Mouse (Mus musculus): ENCODE measurements around the gene Crtac1.

Crtac1 gene

DNA sequence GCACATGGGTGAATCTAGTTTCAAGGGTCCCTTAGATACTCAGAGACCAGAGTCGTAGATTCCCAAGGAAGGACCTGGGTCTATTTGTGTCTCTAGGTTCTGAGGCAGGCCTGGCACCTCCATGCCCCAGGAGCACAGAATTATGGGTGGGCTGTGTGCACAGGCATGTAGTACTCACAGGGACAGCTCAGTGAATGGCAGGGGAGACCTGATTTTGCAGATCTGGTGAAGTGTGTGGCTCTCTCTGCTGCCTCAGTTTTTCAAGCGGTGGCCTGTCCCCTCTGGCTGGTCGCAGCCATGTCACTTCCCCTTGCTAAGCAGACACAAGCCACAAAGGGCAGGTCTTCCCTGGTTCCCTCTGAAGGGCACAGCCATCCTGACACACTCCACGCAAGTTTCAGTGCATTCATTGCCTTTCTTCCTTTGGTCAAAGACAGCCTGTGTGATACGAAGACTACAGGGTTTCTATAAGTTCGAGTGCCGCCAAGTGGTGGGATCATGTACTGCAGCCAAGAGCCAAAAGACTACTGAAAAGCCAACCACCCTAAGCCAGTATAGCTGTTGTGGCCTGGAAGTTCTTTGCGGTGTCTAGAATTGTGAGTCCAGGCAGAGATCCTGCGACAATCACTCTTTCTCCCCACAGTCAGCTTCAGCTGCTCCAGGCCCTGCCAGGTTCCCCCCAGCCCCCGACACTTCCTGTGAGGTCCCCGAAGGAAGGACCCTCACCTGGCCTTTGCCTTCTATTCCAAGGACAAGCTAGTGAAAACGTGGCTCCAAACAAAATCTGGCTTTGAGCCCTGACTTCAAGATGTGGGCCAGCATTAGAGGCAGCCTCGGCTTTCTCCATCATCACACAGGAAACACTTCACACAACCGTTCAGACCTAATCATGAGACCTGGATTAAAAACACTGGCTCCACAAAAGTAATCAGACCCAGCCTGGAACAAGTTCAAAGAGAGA, 159.3 kb downstream of the Crtac1 start:
- peak; percentile 84 for DNase-seq

DNA sequence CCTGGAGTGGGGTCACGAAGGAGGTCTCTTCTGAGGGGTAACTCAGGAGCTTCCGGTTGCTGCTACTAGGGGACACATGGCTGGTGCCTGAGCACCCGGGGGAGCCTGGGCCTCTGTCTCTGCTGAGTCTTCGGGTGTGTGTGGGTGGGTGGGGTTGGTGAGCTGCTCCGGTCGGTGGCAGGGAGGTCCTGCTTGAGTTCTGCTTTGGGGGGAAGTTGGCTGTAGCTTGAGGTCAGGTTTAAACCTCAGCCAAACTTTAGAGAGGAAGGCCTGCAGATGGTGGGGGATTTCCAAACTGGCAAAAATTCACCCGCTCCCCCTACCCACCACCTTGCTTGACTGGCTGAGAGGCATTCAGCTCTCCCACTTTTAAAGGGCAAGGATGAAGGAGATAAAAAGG, 160.4 kb downstream of the Crtac1 start:
- DNase-seq, result no peak

DNA sequence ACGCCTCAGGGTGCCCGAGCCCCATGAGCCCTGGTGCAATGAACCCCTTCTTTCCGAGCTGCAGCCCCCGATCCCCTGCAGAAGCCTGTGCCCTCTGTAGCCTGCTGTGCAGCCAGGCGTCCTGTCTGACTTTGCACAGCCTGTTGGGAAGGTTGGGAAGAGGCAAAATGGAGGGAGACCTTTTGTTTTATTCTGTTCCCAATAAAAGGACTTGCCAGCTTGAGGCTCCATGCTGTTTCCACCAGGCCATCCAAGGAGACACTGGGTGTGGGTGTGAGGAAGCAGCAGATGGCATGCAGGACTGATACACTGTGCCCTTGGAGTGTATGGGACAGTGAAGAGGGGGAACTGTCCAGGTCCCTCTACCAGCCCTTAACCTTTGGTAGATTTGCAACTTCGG, 161.5 kb downstream of the Crtac1 start:
- no peak for DNase-seq

DNA sequence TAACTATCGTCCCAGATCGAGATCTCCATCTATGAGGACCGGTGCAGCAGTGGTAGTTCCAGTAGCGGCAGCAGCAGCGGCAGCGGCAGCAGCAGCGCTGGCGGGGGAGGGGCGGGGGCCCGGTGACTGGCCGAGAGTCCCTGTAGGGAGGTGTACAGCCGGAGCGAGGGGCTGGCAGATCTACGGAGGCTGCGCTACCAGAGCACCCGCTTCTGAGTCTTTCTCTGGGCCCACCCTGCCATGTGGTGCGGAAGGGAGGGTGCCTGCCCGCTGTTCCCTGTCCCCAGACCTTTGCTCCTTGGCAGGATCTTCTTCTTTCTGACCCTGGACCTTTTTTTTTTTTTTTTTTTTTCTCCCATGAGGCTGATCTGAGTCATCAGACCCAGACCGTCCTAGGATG, 163.2 kb downstream of the Crtac1 start:
- peak; percentile 61 for DNase-seq

DNA sequence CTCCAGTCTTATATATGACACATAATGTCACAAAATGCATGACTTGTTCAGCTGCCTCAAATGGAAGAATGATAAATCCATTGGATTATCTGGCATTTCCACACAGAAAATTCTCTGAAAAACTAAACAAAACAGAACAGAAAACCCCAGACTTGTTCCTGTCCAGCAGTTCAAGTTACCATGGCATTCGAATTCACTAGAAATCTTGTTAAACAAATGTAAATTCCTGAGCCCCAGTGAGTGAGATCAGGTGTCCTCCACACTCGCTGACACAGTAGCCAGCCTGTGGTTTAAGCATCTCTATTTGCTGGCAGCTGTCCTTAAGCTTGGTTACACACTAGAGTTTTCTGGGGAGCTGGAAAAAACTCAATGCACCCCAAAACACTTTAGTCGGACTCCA, 168.1 kb downstream of the Crtac1 start:
- no peak for DNase-seq

DNA sequence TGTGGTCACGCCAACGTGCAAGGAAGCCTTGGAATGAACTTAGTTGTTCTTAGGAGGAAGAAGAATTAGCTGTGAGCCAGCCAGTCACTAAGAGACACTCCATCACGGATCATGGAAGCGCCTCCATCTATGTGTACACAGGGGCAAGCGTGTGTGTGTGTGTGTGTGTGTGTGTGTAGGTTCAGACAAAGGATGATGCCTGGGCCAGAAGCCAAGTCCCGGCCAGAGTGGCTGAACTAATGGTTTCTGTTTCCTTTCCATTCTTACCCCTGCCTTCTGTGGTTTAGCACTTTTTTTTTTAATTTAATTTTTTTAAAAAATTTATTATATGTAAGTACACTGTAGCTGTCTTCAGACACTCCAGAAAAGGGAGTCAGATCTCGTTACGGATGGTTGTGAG, 171.1 kb downstream of the Crtac1 start:
- no peak for DNase-seq

DNA sequence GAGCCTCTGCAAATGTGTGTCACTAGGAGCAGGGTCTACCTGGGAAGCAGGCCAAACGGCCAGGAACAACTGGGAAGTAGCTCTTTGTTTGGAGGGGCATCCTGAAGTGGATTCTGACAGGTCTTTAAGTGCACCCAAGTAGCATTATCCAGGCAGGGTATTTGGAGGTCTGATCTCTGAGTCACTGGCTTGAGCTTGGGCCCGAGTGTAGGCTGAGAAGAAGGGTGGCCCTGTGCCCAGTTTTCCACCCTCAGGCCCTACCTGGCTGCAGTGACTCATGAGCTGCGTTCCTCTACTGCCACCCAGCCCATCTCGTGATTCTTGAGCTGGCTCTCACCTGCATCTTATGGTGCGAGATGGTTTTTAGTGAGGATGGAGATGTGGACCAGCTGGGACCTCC, 173.0 kb downstream of the Crtac1 start:
- no peak for DNase-seq

DNA sequence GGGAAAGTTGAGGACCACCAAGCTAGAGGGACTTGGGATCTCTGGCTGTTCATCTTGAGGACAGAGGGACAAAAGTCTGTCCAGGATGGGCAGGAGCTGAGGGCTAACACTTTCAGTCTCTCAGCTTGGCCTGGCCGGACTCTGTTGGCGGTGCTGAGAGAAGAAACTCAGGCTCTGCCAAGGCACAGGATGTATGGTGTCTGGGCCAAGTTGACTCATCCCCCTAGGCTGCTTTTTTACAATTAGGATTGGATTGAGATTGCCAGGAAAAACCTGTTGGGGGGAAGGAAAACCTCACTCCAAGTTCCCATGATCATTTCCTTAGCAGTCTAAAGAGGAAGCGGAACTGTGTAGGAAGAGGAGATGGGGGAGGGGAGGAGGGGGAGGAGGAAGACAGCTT, 173.6 kb downstream of the Crtac1 start:
- DNase-seq, result no peak

DNA sequence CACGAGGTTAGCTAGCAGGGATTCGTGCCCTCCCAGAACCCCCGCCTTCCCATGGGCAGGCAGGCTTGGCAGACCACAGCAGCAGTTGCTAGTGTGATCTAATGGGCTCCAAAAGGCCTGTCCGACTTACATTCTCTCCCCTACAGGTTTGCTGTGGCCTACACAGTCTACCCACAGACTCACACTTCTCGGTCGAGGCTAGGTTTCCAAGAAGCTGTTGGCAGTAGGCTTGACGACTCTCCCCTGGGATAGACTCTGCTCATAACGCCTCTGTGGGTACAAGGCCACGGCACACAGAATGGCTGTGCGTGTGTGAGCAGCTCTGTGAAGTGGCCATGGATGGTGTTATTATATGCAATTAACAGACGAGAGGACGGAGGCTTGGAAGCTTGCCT, 174.3 kb downstream of the Crtac1 start:
- no peak for DNase-seq

DNA sequence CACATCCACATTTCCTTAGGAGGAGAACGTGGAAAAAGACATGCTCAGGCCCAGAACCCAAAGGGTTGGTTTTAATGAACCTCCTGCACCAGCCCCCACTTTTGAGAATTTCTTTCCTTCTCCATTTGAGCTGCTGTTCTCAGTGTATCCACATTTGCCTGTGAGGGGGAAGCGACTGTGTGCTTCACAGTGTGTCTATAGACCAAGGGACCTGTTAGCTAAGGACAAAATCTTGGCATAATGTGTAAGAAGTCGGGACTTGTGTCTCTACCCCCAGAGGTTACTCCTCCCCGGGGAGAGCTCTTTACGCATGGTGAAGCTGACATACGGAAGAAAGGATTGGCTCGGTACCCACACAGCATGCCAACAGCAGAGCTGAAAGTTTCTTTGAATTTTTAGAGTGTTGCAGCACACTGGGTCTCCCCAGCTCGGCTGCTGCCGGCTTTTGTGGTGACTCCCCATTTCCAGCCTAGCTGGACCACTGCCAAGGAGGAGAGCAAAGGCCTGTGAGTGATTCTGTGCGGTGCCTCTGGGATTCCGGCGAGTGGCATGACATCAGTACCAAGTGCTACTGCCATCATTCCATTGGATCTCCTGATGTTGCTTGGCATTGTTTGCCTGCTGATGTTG, 174.9 kb downstream of the Crtac1 start:
- DNase-seq, result no peak

DNA sequence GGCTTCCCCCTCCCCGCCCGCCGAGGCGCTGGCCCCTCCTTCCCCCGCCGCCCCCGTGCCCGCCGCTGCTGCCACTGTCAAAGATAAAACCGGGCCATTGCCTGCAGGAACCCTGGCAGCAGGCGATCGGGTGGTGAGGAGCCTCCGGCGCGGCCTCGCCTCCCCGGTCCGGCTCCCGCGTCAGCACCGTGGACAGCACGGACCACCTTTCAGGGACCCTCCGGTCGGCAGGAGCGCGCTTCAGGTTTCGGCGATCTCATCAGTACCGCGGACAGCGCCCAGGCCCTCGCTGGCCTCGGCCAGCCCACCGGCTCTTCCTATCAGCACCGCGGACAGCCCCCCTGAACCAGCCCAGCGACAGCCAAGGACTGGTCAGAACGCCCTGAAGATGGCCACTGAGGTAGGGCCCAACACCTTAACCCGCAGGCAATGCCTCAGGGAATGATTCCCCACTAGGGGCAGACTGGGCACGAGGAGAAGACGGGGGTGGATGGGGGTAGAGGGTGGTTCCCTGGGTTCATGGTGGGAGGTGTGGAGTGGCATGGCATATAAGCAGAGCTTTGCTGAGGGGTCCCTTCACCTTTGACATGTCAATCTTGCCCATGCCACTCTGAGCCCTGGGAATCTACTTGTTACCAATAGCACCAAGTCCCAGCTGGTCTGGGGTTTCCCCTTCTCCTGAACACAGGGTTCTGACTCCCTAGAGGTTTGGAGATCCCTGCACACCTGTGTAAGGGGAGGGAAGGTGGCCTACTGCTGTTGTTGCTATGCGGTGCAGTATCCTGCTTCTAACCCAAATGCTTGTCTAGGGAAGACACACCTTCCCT, 175.6 kb downstream of the Crtac1 start:
- DNase-seq, result peak; percentile 33

DNA sequence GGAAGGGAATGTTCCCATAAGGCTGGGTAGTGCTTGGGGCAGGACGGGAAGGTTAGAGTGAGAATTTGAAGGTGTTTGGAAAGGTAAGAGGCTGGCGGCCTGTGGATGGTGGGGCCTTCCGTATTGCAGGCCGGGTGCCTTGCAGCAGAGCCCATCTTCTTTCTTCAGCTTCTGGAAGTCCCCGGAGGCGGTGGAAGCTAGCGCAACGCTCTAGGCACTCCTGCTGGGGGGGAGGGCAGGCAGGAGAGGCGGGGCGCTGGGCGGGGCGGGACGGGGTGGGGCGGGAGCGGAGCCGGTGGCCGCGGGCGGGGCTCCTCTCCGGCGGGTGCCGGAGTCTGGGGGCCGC, 176.2 kb downstream of the Crtac1 start:
- DNase-seq, result no peak

DNA sequence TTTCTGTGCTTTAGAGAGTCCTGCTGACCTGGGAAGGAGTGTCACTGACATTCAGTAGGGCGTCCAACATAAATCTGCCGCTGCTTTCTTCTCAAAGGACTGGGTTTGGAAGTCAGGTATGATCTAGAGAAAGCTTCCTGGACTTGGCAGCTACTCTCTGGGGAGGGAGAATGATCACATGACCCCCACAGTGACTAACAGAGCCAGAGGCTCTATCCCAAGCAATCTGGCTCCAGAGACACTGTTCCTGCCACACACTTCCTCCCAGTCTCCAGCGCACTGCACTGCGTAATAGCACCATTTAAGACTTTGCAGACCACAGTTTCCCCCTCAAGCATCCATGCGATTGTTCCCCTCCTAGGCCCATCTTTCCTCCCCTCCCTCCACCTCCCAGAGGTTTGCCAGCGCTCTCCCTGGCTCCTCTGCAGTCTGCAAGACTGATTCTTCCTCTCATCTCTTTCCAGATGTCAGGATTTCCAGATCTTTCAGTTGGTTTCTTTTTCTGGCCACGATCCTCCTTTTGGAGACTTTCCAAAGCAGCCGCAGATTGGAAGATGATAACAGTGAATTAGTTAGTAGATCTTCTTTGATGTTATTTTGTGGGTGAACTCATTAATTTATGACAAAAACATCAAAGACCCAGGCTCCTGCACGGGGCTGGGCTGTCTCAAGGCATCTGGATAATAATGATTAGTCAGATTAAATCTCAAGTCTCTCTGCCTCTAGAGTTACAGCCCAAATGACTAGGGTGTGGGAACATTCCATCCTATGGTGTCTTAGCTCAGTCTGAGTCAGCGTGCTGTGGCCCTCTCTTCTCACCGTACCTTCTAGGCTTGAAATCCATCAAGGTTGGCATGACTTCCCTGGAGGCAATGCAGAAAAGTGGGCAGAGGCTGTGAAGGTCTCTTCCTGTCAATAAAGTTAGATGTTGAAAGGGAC, 181.3 kb downstream of the Crtac1 start:
- DNase-seq, result no peak

DNA sequence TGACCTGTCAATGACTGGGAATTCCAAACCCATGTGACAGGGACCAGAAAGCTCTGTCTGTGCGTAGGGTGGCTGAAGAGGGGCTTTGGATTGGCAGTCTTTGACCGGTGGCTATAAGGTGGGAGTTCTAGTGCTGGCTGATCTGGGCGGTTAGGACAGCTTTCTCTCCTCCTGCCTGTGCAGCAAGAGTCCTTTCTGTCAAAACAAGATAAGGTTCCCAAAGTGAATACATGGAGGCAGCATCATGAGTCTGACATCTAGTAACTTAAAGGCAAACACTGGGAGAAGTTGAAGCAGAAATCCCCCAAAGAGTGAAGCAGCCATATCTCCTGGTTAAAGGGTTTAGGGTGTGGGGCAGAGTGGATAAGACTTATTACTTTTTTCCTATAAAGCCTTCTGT, 184.1 kb downstream of the Crtac1 start, which contains the start of gene Golga7b:
Gene Golga7b, plus strand, starts transcription at position 56 of the 400 bp plus-strand sequence.
- DNase-seq, result no peak

DNA sequence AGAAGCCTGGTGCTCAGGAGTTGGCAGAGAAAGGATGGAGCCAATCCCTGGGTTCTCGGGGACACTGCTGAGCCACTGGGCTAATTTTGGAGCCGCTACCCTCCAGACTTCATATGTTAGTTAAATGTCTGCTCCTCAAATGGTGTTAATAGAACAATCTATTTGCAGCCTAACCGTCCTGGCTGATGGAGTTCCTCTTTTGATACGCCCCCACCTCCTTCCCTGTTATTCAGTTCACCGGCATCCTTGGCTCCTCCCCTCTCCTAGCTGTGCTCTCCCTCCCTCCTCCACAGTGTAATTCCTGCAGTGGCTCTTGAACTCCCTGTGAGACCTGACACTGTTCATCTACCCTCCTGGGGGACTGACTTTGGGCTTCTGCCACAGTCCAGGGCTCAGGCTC, 185.0 kb downstream of the Crtac1 start:
- no peak for DNase-seq

DNA sequence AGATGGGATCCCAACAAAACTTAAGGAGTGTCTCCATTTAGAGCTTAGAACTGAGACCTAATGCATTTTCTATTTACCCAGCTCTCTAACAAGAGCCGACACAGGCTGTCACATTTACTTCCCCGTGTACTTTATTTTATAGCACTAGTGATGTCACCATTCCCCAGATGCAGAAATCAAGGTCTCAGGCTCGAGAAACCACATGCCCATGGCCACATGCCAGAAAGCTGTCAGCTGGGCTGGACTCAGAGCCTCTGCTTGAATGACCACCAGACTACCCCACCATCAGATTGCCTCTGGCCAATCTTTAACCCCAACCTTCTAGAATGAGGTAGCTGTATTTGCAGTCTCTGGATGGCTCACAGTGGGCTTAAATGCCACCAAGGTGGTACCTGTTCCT, 188.2 kb downstream of the Crtac1 start:
- DNase-seq, result no peak

DNA sequence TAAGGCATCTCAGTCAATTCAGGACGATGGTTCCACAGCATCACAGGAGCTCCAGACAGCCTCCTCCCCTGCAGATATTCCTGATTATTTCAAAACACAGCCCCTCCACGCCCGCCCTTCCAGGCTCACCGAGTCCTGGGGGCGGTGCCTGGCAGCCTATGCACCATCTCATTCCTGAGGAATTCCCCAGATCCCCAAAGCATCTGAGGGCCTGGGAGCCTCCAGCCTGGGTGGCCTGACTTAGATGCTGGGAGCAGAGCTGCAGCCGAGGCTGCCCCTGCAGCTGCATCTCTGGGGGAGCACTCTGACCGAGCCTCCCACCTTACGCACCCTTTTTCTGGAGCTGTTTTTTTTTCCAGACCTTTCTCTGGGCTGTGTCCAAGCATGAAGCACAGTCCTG, 190.7 kb downstream of the Crtac1 start:
- no peak for DNase-seq

DNA sequence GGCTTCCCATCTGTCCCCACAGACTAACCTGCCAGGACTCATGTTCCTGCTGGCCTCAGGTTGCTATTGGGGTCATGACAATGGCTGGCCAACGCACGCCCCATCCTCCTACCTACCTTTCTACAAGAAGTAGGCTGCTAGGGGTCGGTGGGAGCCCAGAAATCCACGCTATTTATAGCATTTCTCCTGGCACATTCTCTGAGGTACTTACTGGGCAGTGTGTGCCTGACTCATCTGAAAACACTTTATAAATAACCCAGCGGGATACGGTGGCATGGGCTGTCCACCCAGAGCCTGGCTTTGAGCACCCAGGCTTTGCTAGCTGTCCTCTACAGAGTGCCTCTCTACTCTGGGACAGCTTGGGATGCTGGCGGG, 193.3 kb downstream of the Crtac1 start:
- DNase-seq, result no peak

DNA sequence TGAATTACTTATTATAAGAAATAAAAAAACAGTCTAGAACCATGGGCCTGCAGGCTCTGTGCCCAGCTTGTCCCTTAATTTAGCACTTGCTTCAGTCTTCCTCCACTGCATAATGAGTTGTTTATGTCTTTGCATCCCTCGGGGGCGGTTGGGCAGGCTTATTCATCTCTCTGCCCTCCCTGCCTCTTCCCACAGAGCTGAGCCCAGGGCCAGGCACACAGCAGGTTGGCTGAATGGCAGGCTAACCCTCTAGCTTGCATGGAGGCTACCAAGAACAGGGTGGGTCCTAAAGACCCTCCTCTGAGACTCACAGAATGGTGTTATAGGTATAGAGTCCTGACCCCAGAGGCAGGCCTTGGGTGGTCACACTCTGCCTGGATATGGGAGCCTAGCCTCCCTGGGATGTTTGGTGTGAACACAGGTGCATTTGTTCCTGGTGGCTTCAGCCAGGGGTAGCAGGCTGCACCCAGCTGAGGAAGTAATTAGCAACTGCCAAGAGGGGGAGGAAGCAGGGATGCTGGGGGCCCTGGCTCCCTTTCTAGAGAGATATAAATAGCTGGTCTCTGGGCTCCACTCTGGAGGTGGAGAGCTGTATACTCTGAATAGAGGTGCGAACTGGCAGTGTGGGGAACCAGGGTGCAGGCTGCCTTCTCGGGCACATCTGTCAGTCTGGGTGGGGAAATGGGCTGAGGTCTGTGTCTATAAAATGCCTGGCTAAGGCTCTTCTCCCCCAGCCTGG, 193.8 kb downstream of the Crtac1 start:
- DNase-seq, result no peak

Data from kidney, adult 9 months (tissue).